Mouse (Mus musculus) erythroblast, adult 5-6 weeks (primary cell): Measurements from ENCODE around the gene Tnfrsf21. TPM values are rescaled to one million over a fixed set of nuclear protein-coding genes. Genes with fewer than 3 reads are reported as not detected.

Experiments
- ATAC-seq: replicated peaks from 2 replicates; pipeline ENCODE4 v1.8.0; 2016; ENCODE audit warnings: moderate number of reproducible peaks, mild to moderate bottlenecking, moderate TSS enrichment, inconsistent platforms; ENCODE audit not compliant: poor library complexity, low FRiP score, severe bottlenecking
- total RNA-seq, 2 experiments: library from RNA; stranded (forward) in 1 of 2; stranded (reverse) in 1 of 2; fragments of 150-400 nt in 1 of 2; fragments of 200-764, 138-1000 nt in 1 of 2; gene quantifications; 2 replicates each; pipeline versions ENCODE4 v1.2.3 to v1.2.4; 2015 to 2017; ENCODE audit warnings: low replicate concordance in 2 of 2

Tnfrsf21 gene
- total RNA-seq, 2 experiments from 2014 or later: 21.1 to 24.6 TPM

DNA sequence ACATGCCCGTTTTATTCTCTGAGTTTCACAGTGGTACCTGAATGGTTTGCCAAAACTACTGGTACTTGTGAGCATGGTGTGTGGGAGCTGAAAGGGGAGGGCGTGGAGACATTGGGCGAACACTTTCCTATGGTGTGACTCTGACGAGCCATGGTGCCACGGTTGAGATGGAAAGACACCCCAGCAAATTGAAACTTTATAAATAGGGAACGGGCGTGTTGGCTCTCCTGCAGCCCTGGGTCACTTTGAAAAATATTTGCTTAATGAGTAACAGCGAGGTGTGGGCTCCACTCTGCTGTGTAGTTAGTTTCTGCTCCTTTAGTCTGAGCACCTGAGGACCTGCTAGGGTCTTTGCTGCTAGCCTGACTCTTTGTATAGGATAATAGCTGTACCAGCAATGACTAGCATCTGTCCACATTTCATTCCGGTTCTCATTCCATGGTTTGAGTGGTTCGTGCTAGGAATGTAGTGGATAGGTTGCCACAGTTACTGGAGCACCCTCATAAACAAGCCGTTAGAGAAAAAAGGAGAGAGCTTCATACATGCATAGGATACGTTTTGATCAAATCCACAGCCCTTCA, 7.4 kb downstream of the Tnfrsf21 start:
- no peak for ATAC-seq

DNA sequence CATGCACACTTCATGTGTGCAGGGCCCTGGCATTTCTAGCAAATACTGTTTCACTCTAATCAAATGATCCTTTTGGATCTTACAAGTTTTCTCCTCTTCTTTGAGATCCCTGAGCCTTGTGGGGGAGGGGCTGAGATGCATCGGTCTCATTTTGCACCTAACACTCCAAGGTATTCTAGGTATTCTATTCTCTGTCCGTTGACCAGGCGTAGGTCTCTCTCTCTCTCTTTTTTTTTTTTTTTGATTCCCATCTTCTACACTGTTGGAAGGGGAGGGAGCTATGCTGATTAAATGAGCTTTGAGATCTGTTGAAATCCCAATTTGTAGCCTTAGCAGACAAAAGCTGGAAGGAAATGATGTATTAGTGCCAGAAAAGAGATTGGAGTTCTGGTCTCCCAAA, 8.2 kb downstream of the Tnfrsf21 start:
- no peak for ATAC-seq

GRCm38 (mm10) chr17:43025048-43025447, 8.7 kb downstream of the Tnfrsf21 start:
- ATAC-seq: peak; percentile 93

DNA sequence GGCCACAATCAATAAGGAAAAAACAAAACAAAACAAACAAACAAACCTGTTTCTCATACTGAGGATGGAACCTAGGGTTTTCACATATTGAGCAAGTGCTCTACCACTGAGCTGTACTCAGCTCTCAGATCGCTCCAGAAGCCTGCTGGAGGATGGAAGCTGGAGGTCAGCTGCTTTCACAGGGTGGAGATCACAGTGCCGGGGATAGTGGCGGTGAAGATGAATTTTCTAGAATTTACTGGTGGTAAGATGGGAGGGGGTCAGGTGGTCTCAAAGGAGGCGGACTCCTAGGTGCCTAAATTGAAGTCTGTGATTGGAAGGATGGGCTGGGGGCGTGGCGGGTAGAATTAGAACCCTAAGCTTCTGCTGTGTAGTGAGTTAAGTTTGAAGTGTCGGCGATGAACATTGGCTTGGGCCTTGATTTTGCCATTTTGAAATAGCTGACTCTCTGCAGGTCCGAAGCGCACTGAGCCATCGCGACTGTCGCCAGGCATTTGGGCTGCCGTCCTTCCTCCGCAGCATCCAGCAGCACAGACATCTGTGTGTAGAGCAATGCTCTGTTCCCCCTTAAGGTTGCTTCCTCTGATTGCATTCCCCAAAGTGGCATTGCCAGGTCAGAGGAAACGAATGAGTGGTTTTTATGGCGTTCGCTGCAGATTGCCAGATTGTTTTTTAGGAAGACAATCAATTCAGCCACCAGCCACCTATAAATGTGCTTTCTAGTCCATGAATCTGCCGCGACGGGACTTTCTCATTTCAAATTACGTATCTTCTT, 9.7 kb downstream of the Tnfrsf21 start:
- ATAC-seq: no peak

GRCm38 (mm10) chr17:43026708-43027107, 10.4 kb downstream of the Tnfrsf21 start:
- no peak for ATAC-seq

GRCm38 (mm10) chr17:43029546-43029945, 13.2 kb downstream of the Tnfrsf21 start:
- ATAC-seq: no peak

GRCm38 (mm10) chr17:43030290-43030689, 13.9 kb downstream of the Tnfrsf21 start:
- no peak for ATAC-seq

DNA sequence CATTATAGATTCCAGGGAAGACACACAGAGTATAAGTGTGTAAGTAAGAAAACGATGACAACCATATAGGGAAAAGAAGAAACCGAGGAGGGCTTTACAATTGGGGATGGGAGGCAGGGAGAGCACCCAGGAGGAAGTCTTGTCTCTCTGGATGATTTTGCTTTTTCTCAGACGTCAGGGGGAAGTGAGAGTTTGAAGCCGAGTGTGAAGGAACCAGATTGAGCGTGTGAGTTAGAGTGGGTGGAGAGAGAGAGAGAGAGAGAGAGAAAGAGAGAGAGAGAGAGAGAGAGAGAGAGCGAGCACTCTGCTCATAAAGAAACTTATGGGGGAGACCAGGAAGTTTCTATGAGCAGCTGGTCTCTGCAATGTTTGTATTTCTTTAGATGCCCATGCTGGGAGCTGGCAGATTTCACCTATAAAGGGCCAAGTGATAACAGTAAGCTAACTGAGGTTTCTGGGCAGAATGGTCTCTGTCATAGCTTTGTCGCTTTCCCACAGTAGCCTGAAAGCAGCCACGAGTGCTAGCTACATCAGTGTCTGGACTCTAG, 16.2 kb downstream of the Tnfrsf21 start:
- ATAC-seq: no peak

DNA sequence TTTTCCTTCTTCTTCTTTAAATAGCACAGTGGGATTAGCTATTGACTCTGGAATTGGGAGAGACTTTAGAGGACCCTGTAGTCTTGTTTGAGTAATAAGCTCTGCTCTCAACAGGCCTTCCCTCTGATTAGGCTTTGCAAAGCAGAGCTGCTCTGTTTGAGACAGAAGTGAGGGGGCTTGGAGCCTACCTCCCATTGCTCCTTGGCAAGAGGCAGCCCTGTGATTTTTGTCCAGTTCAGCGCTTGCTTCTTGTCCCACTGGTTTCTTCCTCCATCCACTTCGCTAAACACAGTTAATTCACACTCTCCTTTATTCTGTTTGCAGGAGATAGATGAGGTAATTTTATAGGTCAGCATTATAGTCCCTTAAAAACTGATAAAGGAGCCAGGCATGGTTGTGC, 19.0 kb downstream of the Tnfrsf21 start:
- no peak for ATAC-seq

DNA sequence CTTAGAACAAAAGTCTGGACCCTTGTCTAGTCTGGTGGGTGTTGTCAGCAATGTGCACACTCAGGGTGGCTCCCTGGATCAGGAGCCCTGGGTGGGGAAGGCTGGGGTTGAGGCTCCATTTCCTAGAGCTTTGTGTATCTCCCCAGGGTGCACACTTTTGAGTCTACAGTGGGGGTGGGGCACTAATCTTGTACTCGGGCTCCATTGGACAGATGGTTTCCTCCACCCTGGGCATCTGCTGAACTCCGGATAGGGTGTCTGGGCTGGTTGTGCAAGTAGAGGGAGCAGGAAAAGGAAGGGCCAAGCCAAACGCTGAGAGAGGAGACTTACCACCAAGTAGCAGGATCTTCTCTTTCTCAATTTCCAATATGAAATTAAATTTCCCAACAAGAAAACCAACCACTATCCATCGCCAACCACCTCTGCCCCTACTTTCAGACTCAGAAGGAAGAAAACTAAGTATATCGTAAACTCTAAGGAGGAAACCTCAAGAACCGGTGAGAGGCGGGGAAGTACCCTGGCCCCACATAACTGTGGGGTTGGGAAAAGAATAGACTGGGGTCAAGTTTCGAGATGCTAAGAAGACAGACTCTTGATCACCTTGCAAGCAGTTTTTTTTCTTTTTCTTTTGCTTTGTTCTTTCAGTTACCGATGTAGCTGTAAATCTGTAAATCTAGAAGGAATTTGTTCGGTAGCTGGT, 19.9 kb downstream of the Tnfrsf21 start:
- ATAC-seq: peak; percentile 78

DNA sequence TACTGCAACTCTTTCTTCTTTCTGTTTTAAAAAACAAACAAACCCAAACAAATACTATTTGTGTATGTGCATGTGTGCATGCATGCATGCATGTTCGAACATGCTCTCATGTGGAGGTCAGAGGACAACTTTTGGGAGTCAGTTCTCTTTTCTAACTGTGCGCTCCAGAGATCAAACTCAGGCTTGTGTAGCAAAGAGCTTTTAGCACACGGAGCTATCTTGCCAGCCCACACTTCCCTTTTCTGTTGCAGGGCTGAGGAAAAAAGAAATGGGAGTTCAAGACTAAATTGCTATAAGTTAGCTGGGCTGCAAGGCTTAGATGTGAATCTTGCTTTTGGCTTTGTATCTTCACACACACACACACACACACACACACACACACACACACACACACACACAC, 24.2 kb downstream of the Tnfrsf21 start:
- no peak for ATAC-seq

GRCm38 (mm10) chr17:43050619-43051018, 34.3 kb downstream of the Tnfrsf21 start:
- ATAC-seq: no peak

DNA sequence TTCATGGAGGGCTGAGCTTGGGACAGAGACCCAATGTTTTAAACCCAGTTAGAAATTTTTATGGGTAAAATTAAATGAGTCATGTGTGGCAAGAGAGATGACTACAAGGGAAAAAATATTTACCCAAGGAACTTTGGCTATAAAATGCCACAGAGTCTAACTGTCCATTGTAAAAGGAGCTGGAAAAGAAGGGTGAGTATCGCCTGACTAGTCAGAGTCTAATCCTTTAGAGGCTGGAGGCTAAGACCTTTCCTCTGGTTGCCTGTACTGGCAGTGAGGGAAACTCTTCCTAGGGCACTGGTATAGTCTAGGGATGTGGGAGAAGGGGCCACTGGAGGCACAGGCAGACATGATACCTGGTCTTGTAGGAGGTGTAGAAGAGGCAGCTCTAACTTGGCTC, 36.4 kb downstream of the Tnfrsf21 start:
- no peak for ATAC-seq

- no peak for ATAC-seq
Measured at GRCm38 (mm10) chr17:43053943-43054342, 37.6 kb downstream of the Tnfrsf21 start.

GRCm38 (mm10) chr17:43058277-43059025, 42.1 kb downstream of the Tnfrsf21 start:
- ATAC-seq: no peak

DNA sequence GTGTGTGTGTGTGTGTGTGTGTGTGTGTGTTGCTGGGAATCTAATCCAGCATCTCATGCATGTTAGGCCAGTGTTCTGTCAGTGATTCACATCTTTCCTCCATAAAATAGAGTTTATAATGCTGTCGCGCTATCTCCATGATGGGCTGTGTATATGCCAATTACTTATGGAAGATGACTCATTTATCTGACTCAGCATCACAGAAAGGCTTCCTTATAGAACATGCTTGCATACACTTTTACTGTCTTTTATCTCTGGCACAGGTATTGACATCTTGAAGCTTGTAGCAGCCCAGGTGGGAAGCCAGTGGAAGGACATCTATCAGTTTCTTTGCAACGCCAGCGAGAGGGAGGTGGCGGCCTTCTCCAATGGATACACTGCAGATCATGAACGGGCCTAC, 48.4 kb downstream of the Tnfrsf21 start:
- no peak for ATAC-seq

DNA sequence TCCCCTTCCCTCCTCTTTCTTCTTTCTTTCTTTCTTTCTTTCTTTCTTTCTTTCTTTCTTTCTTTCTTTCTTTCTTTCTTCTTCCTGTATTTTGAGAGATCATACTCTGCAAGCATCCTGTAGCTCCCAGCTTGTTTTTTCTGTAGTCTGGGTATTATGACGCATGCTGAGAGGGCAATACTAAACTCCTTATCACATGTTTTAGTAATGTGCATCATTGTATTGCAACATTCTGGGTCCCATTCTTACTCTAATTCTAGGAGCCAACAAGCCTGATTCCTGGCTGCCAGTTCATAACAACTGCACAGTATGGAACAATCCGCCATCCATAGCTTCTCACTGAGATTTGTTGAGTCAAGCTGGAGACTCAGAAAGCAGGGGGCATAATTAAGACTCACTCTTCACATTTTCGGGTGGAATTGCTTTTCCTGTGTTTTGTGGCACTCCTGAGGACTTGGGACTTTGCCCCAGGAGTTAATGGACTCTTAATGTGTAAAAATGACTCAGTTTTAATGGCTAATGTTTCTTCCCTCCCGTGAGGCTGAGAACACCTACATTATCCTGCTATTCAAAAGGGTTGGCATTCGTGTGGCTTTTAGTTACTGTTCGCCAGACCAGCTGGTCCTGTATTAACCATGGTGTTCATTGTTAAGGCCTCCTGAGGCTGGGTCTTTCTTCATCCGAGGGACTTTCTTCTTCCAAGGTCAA, 52.6 kb downstream of the Tnfrsf21 start:
- no peak for ATAC-seq

DNA sequence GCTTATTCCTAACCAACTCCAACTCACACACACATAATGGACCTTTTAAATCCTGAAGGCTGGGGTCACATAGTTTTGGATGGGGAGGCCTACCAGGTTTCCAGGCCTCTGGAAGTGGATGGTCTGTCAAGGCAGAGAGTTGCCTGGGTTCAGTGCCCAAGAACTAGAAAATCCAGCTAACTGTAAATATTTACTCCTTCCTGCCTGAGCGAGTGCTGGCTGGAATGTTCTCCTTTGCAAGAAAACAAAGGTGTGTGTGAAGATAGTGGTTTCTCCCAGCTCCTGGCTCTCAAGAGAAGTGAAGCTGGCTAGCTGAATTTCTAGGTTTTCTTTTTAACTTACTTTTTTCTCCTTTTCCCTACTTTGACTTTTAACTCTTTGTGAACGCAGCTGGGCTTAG, 54.6 kb downstream of the Tnfrsf21 start:
- no peak for ATAC-seq

DNA sequence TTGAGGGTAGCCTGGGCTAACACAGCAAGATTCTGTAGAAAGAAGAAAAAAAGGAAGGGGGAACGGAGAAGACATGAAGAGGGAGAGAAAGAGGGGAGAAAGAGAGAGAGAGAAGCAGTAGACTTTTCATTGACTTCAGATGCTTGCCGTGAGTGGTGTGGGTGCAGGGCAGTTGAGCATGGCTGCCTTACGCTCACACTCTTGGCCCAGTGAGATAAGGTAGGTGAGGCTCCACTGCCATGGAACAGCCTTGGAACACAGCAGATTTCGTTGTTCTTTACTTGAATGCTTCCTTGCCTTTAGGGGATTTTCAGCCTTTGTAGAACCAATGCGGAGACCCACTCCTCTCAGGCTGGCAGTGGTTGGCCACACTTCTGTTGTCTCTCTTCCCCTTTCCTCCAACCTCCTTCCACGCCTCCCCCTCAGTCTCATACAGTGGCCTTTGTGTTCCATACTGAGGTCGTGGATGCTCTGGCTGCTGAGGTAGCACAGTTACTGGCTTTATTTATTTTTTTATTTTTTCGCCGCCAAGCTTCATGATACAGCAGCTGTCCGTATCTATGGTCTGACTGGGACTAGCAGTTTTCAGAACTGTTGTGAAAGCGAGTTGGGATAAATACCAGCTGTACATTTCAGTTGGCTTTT, 55.9 kb downstream of the Tnfrsf21 start:
- ATAC-seq: peak; percentile 72
